In the genomic region with DNA sequence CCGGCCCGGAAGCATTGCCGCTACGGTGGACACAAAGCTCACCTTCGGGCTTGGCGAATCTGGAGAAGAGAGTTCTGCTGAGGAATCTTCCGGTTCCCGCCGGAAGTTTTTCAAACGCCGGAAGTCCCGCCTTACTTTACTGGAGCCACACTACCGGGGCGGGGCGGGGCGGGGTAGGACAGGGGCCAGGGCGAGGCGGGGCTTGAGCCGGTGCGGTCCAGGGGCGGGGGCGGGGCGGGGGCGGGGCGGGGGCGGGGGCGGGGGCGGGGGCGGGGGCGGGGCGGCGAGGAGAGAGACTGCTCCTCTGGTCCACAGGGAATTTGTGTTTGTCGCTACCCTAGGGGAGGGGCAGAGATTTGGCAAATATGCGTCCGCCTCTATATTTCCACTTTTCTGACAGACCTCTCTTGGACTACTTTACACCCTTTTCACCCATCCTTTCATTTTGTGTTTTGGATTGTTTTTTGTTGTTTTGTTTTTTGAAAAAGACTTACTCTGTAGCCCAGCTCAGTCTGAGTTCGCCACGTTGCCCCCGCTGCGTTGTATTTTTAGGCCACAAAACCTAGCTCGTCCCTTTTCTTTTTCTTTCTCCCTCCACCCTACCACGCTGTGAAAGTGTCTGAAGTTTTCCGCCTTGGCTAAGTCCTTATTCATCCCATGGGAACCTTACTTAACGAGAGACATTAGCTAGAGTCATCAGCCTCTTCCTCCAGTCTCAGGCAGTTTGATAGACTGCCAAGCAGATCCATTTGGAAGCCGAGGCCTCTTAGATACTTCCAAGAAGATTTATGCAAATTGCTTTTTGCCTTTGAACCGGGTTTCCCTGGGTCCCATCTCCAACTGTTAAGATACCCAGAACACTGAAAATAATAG, we compare ENCODE assay signal across 8 mouse cellular contexts. TPM values are rescaled to one million over a fixed set of nuclear protein-coding genes. Genes with fewer than 3 reads are reported as not detected.
DNase-seq lines count a peak whose midpoint lies in the region; ATAC-seq lines count a peak whose summit lies in the region.

A gene (minus strand): TSS at position 97 of the 873 bp plus-strand sequence.

- ATAC-seq in forebrain, embryonic 13.5 days: peak; percentile 94
- peak; percentile 95 for ATAC-seq in neural tube, embryonic 15.5 days (ENCODE audit: low FRiP score)

- H3K4me1 ChIP-seq in forebrain, embryonic 13.5 days: peaks cover 17% of the 10 kb centered on the region
- peaks cover 14% of the 10 kb centered on the region for H3K4me1 ChIP-seq in neural tube, embryonic 15.5 days

- no peaks in the 10 kb centered on the region for H3K27me3 ChIP-seq in forebrain, embryonic 13.5 days
- H3K27me3 ChIP-seq in neural tube, embryonic 15.5 days (replicated peaks): no peaks in the 10 kb centered on the region

- intact Hi-C loops in heart, postnatal 10 days (cut with DNase I): loop anchor here (10.0 kb wide), 1 partner anchor 1119 kb away; a partner anchor contains a TSS

- H3K4me2 ChIP-seq in forebrain, embryonic 13.5 days: peak within 1 kb of the TSS; percentile 97
- peak within 1 kb of the TSS; percentile 92 for H3K4me2 ChIP-seq in neural tube, embryonic 15.5 days

- no peaks in the 10 kb centered on the region for H3K9me3 ChIP-seq in forebrain, embryonic 13.5 days (replicated peaks)
- no peaks in the 10 kb centered on the region for H3K9me3 ChIP-seq in neural tube, embryonic 15.5 days (replicated peaks)

- H3K27ac ChIP-seq in forebrain, embryonic 13.5 days: peak within 1 kb of the TSS; percentile 64
- H3K27ac ChIP-seq in neural tube, embryonic 15.5 days (replicated peaks): peak within 1 kb of the TSS; percentile 77

- peak; percentile 92 for DNase-seq in ES-CJ7 (ENCODE audit: low read depth, low spot score)
- peak; percentile 95 for DNase-seq in c-Kit-positive CD71-positive TER-119-positive erythroid progenitor cells, embryonic 14.5 days (ENCODE audit: low spot score)
- peak; percentile 94 to 96 for DNase-seq in heart, postnatal 10 days
- peak; percentile 97 for DNase-seq in kidney, postnatal 4 days
- peak; percentile 92 to 93 for DNase-seq in lung, adult 18-20 months
- DNase-seq in testis, postnatal 10 days (ENCODE audit: low spot score): peak; percentile 94

- peak within 1 kb of the TSS; percentile 77 for H3K4me3 ChIP-seq in forebrain, embryonic 13.5 days
- H3K4me3 ChIP-seq in neural tube, embryonic 15.5 days (replicated peaks): peak within 1 kb of the TSS; percentile 69

- 1% methylated on average over 33 of the region's 45 CpGs for WGBS in forebrain, embryonic 13.5 days
- under 1% methylated on average over 30 of the region's 45 CpGs for WGBS in neural tube, embryonic 15.5 days

- H3K9ac ChIP-seq in forebrain, embryonic 13.5 days: peak within 1 kb of the TSS; percentile 83
- H3K9ac ChIP-seq in neural tube, embryonic 15.5 days (replicated peaks): peak within 1 kb of the TSS; percentile 55

- H3K36me3 ChIP-seq in forebrain, embryonic 13.5 days (ENCODE audit: poor library complexity, severe bottlenecking): peaks cover 17% of the 10 kb centered on the region; the same call in 1 of the 2 replicates
- H3K36me3 ChIP-seq in neural tube, embryonic 15.5 days: peaks cover 2% of the 10 kb centered on the region; the same call in 1 of the 2 replicates

RNA-seq across cellular contexts. Expression of the gene that starts here (rescaled TPM):
- polyA plus RNA-seq in forebrain, embryonic 13.5 days (2015; fragmentation: Nextera tagmentation; extraction: Ambion mirVana): 18.2 and 21.0 TPM in 2 replicates
- total RNA-seq in heart, postnatal 10 days (2021): 10 to 100 TPM; 13.0 to 14.5 TPM
- 13.9 and 14.7 TPM in 2 replicates for polyA plus RNA-seq in neural tube, embryonic 15.5 days (2015; fragmentation: Nextera tagmentation; extraction: Ambion mirVana)

Comparison
In these comparisons a context has a peak if more than half of its experiments do, and no peak if none do; other contexts are left out.
1. Peak in every context shown above with its lines: DNase-seq, ATAC-seq, H3K4me3 ChIP-seq and H3K27ac ChIP-seq.